Mouse (Mus musculus) limb, embryonic 11.5 days (tissue): ENCODE data around the gene Wnt11. TPM values are rescaled to one million over a fixed set of nuclear protein-coding genes. Genes with fewer than 3 reads are reported as not detected.

Experiments used
- ATAC-seq: fragments of 200-750 bp; cut with Nextera tagmentation; 2 replicates; pipeline ENCODE4 v1.8.0; 2017; ENCODE audit warnings: low read depth; ENCODE audit not compliant: insufficient number of reproducible peaks, low FRiP score, low TSS enrichment
- DNase-seq: peaks from one replicate; pipeline ENCODE4 v3.0.0-alpha.2; 2015; ENCODE audit warnings: low spot score
- H3K27ac ChIP-seq: fragments of 300-500 bp; sonication (generic); replicated peaks from 2 replicates; pipeline ENCODE4 v1.5.1; 2014; ENCODE audit warnings: low read depth, mild to moderate bottlenecking, low read length
- H3K27me3 ChIP-seq: fragments of 300-500 bp; sonication (generic); 2 replicates; pipeline ENCODE4 v1.6.1; 2014; ENCODE audit warnings: mild to moderate bottlenecking, low read length, mixed read lengths; ENCODE audit not compliant: control insufficient read depth, insufficient read depth
- H3K36me3 ChIP-seq: fragments of 300-500 bp; sonication (generic); 2 replicates; pipeline ENCODE4 v1.6.1; 2014; ENCODE audit warnings: mild to moderate bottlenecking, low read length, moderate library complexity, mixed read lengths; ENCODE audit not compliant: control insufficient read depth, insufficient read depth
- H3K4me1 ChIP-seq: fragments of 300-500 bp; sonication (generic); 2 replicates; pipeline ENCODE4 v1.6.1; 2014; ENCODE audit warnings: low read length, mixed read lengths; ENCODE audit not compliant: control insufficient read depth, insufficient read depth
- H3K4me2 ChIP-seq: fragments of 300-500 bp; sonication (generic); 2 replicates; pipeline ENCODE4 v1.6.1; 2014; ENCODE audit warnings: low read depth, mild to moderate bottlenecking, moderate library complexity; ENCODE audit not compliant: severe bottlenecking
- H3K4me3 ChIP-seq: fragments of 300-500 bp; sonication (generic); 2 replicates; pipeline ENCODE4 v1.5.1; 2014; ENCODE audit warnings: low read depth, low read length
- H3K9ac ChIP-seq: fragments of 300-500 bp; sonication (generic); 2 replicates; pipeline ENCODE4 v1.6.1; 2014; ENCODE audit warnings: mild to moderate bottlenecking, low read length
- H3K9me3 ChIP-seq: fragments of 300-500 bp; sonication (generic); 2 replicates; pipeline ENCODE4 v1.6.1; 2016; ENCODE audit warnings: low read length; ENCODE audit not compliant: control insufficient read depth
- WGBS: fragments of 180-500 bp; shearing (Covaris S2); extraction: QIAGEN DNeasy Blood & Tissue Kit; methylation state at CpG from one replicate; pipeline ENCODE4 v1.1.7; 2014; 5-methylcytosine and 5-hydroxymethylcytosine counted together
- polyA plus RNA-seq: library from polyadenylated mRNA; unstranded; fragments of >200 nt; fragmentation: Nextera tagmentation; extraction: Ambion mirVana; gene quantifications from 2 replicates; pipeline ENCODE4 v1.2.1, GENCODE M21; 2014

Gene Wnt11
- polyA plus RNA-seq, 1 experiment from 2014 or later, result 22.2 TPM

- 92% methylated on average over 2 of the region's 2 CpGs for WGBS
- Histone ChIP-seq H3K4me2 (no peak overlapping the region), H3K9me3 (no peaks in the 10 kb centered on the region), H3K9ac (no peak overlapping the region), H3K27me3 (no peaks in the 10 kb centered on the region), H3K36me3 (no peaks in the 10 kb centered on the region), H3K4me3 (no peak overlapping the region), H3K27ac (no peak overlapping the region), H3K4me1 (0 out of 2 replicates have a peak, but pooled peaks cover 3% of the 10 kb centered on the region)
- DNase-seq, result no peak
- ATAC-seq, result no peak
Measured at GRCm38 (mm10) chr7:98810619-98811018, 24.3 kb upstream of the Wnt11 start.

GRCm38 (mm10) chr7:98820501-98820900 lies 14.4 kb upstream of the Wnt11 start:
- no peaks in the 10 kb centered on the region; the same call in 1 of the 2 replicates for H3K27me3 ChIP-seq
- no peak overlapping the region for H3K4me3 ChIP-seq
- WGBS, result 77% methylated on average over 1 of the region's 1 CpGs
- H3K4me2 ChIP-seq, result no peak overlapping the region
- DNase-seq, result no peak
- no peak for ATAC-seq
- no peak overlapping the region for H3K9ac ChIP-seq
- H3K36me3 ChIP-seq, result no peaks in the 10 kb centered on the region
- H3K9me3 ChIP-seq, result no peaks in the 10 kb centered on the region
- H3K27ac ChIP-seq, result no peak overlapping the region
- H3K4me1 ChIP-seq, result peaks cover 27% of the 10 kb centered on the region

- Histone ChIP-seq H3K4me3 (no peak overlapping the region), H3K4me1 (peaks cover 19% of the 10 kb centered on the region), H3K9me3 (no peaks in the 10 kb centered on the region), H3K9ac (no peak overlapping the region), H3K27me3 (no peaks in the 10 kb centered on the region; the same call in 1 of the 2 replicates), H3K36me3 (no peaks in the 10 kb centered on the region), H3K4me2 (no peak overlapping the region), H3K27ac (no peak overlapping the region)
- no peak for ATAC-seq
- WGBS, result 60% methylated on average over 6 of the region's 6 CpGs
- DNase-seq, result no peak
Measured at GRCm38 (mm10) chr7:98822881-98823280, 12.0 kb upstream of the Wnt11 start.

DNA sequence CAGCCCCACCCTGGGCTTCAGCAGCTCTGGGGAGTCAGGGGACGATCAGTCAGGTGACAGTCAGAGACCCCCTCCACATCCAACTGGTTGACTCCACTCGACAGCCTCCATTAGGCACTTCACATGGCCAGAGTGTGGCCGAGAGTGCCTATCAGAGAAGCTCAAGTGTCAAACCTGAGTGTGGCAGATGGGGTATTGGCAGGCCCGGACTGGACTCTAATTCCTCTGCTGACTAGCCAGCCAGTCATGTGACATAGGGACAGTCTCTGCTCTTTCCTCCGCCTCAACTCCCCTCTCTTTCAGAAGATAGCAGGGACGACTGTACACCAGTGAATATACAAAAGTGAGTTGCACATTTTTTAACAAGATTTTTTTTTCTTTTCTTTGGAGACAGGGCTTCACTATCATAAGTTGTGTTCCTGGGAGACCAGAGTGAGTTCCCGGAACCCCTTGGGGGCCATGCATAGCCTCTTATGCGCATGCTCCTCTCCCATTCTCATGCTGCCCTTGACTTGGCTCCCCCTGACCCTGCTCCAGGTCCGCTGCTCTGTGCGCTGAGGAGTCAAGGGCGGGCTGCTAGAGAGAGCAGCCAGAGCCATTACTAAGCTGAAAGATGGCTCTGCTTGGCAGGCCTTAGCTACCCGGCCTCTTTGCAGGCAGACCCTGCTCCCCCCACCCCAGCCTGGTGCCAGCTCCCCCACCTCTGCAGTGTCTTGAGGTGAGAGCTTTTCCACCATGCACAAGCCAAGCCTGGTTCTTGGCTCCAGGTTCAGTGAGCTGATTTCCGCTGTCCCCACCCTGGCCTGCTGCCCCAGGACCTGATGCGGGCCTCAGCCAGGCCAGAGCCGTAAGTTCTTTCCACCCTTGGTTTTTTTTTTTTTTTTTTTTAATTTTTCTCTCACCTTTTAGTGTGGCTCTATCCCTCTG lies 10.8 kb upstream of the Wnt11 start:
- DNase-seq (no peak), ATAC-seq (no peak)
- no peak overlapping the region for H3K27ac ChIP-seq
- peaks cover 18% of the 10 kb centered on the region for H3K4me1 ChIP-seq
- no peak overlapping the region for H3K4me3 ChIP-seq
- peaks cover 2% of the 10 kb centered on the region; the same call in 1 of the 2 replicates for H3K27me3 ChIP-seq
- no peaks in the 10 kb centered on the region for H3K9me3 ChIP-seq
- no peak overlapping the region for H3K9ac ChIP-seq
- H3K36me3 ChIP-seq, result no peaks in the 10 kb centered on the region
- no peak overlapping the region for H3K4me2 ChIP-seq
- 66% methylated on average over 15 of the region's 15 CpGs for WGBS

DNA sequence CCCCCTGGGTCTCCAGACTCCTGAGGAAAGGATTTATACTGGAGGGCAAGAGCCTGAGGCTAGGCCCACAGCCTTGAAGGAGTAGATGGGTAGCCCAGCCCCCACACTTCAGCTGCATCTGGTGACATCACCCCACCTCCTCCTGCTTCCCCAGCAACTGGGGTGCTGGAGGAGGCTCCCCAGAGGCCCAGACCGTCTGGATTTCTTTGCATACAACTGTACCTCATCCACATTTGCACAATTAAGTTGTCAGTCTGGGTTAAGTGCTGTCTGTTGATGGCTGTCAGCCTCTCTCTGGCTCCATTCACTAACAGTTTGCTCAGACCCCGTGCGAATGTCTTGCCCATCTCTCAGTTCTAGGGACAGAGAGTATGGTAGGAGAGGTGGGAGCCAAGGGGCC lies 6.9 kb upstream of the Wnt11 start:
- Histone ChIP-seq H3K4me3 (no peak overlapping the region), H3K4me1 (peaks cover 13% of the 10 kb centered on the region)

DNA sequence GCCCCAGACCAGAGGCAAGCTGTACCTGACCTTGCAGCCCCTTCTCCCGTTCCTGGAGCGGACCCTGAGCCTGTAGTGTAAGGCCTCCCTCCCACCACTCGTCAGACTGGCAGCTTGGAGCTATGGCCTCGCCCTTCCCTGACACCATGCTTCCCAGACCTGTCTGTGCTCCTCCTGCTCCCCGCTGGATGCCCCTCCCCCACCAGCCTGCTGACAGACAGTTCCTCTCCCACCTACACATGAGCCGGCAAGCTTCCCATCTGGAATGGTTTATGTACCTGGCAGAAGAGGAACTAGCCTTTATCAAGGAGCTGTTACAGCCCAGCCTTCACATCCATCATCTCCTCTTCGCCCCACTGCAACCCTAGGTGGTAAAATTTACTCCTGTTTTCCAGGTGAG lies 6.0 kb upstream of the Wnt11 start:
- WGBS, result 11% methylated on average over 7 of the region's 7 CpGs
- no peak overlapping the region for H3K27ac ChIP-seq
- no peak overlapping the region for H3K9ac ChIP-seq
- H3K4me3 ChIP-seq, result no peak overlapping the region
- 0 out of 2 replicates have a peak, but pooled peaks have one; percentile 22 for ATAC-seq
- no peak overlapping the region for H3K4me2 ChIP-seq
- no peaks in the 10 kb centered on the region for H3K9me3 ChIP-seq
- no peaks in the 10 kb centered on the region for H3K36me3 ChIP-seq
- H3K27me3 ChIP-seq, result peaks cover 27% of the 10 kb centered on the region
- peaks cover 13% of the 10 kb centered on the region for H3K4me1 ChIP-seq
- DNase-seq, result peak; percentile 47

More for the DNA sequence above, 6.9 kb upstream of the Wnt11 start:
- DNase-seq (no peak), ATAC-seq (peak; percentile 27; the same call in 1 of the 2 replicates)
- Histone ChIP-seq H3K9ac (no peak overlapping the region), H3K36me3 (no peaks in the 10 kb centered on the region), H3K27me3 (peaks cover 22% of the 10 kb centered on the region), H3K9me3 (no peaks in the 10 kb centered on the region), H3K27ac (no peak overlapping the region), H3K4me2 (no peak overlapping the region)
- 65% methylated on average over 3 of the region's 3 CpGs for WGBS

DNA sequence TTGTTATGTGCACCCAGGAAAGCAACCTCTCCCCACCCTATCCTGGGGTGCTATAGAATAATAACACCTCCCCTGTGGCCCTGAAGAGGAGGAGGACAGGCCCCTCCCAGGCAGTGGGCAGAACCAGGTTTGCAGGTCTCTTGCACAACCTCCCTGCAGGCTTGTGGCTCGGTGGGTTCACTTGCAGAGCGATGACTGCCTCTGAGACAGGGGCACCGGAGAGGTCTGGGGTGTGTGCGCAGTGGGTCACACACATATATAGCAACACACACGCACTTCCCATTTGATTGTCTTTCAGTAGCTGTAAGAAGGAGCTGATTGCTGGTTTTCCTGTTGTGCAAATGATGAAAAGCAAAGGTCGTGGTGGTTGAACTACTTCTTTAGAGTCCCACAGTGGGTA lies 3.6 kb upstream of the Wnt11 start:
- ATAC-seq (no peak), DNase-seq (no peak)
- H3K27me3 ChIP-seq, result peaks cover 42% of the 10 kb centered on the region
- H3K9me3 ChIP-seq, result no peaks in the 10 kb centered on the region
- peaks cover 22% of the 10 kb centered on the region for H3K4me1 ChIP-seq
- no peak overlapping the region for H3K4me2 ChIP-seq
- no peak overlapping the region for H3K4me3 ChIP-seq
- no peak overlapping the region for H3K27ac ChIP-seq
- H3K36me3 ChIP-seq, result no peaks in the 10 kb centered on the region
- no peak overlapping the region for H3K9ac ChIP-seq
- WGBS, result 73% methylated on average over 6 of the region's 6 CpGs

DNA sequence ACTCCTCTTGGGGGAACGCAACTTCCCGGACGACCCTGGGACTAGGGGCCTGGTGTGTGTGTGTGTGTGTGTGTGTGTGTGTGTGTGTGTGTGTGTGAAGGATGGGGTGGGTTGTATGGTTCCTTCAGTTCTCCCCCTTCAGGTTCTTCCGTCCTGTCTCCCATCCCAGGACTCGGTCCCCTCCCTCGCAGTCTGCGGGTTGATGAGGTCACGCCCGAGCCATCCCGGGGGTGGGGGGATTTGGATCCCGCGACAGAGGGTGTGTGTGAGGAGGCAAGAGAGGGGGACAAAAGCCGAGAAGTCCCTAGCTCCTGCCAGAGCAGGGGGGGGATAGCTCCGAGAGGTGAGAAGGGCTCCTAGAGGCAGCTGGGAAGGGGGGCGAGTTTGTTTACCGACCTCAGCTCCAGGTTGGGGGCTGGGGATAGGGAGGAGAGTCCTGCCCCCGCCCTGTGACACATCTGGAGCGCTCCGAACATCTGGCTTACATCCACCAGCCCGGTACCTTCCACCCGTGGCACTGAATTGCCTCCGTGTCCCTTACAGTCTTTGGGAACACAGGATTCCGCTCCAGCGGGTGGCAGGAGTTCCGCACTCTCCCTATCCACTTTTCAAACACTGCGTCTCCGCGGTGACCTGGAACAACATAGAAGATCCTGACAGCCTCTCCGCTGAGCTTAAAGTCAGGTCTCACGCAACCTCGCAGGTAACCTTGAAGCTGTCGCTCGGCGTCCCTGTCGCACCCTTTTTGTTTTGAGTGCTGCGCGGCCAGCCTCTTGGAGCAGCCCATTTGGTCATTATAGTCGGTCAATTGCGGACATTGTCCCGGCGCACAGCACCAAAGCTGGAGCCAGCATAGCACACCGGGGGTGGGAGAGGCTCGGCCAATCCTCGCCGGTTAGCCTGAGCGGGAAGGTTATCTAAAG lies 868 bp downstream of the Wnt11 start:
- ATAC-seq (no peak; the same call in 1 of the 2 replicates), DNase-seq (peak; percentile 61)
- peaks cover 35% of the 10 kb centered on the region for H3K4me1 ChIP-seq
- no peaks in the 10 kb centered on the region for H3K9me3 ChIP-seq
- H3K27me3 ChIP-seq, result peaks cover 66% of the 10 kb centered on the region
- whole genome bisulfite sequencing, result under 1% methylated on average over 46 of the region's 46 CpGs
- H3K9ac ChIP-seq, result peak overlapping the region; percentile 44
- peak overlapping the region; percentile 6; the same call in 1 of the 2 replicates for H3K27ac ChIP-seq
- H3K4me3 ChIP-seq, result peak overlapping the region; percentile 53
- H3K36me3 ChIP-seq, result no peaks in the 10 kb centered on the region
- H3K4me2 ChIP-seq, result peak overlapping the region; percentile 87
